Mouse (Mus musculus): ENCODE results near the gene Furin. TPM values are rescaled to one million over a fixed set of nuclear protein-coding genes. Genes with fewer than 3 reads are reported as not detected.

Gene Furin
- polyA plus RNA-seq, 1 experiment from 2014 or later: 12.7 TPM

DNA sequence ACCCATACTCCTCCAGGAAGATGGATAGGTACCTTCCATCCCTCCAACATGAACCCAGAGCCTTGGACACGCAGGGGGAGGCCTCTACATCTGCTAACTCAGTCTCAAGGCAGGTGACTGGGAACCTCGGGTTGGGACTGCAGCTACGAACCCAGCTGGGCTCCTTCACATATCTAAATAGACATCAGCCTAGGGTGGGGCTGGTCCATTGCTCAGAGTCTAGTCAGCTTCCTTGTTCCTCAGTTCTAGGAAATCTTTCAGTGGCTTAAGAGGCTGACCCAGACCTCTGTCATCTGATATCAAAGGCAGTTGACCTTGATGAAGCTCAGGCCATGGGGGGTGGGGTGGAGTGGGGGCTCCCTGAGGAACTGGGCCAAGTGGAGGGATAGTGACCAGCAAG is 14.0 kb upstream of the Furin start:
- Histone ChIP-seq H3K4me1 (replicated peaks; ENCODE audit: control insufficient read depth, insufficient read depth, low read length) (no peaks in the 10 kb centered on the region), H3K36me3 (ENCODE audit: control insufficient read depth, insufficient read depth, low read length) (no peaks in the 10 kb centered on the region), H3K4me3 (ENCODE audit: low read length) (no peak overlapping the region), H3K27ac (ENCODE audit: low read length) (no peak overlapping the region), H3K9ac (ENCODE audit: low read length) (no peak overlapping the region), H3K27me3 (ENCODE audit: control insufficient read depth, insufficient read depth, low read depth, low read length) (no peaks in the 10 kb centered on the region), H3K9me3 (ENCODE audit: control insufficient read depth, low read length) (no peaks in the 10 kb centered on the region), H3K4me2 (ENCODE audit: low read depth, low read length) (no peak overlapping the region)
- ATAC-seq (ENCODE audit: low read depth): no peak
- WGBS: 36% methylated on average over 3 of the region's 3 CpGs

DNA sequence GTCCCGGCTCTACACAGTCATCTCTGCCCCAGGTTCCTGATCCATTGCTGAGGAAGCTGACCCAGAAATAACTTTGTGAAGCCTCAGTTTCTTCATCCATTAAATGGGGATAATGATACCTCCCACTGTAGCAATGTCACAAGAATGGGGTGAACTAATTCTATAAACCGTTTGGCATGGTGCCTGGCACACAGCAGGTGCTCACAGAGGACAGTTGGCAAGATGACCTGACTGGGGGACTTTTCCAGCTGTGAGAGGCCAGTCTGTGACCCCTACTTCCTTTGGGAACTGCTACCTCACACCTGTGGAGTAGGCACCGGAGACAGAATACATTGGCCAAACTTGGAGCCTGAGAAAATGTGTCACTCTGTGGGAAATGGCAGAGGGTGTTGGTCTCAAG is 12.8 kb upstream of the Furin start:
- Histone ChIP-seq H3K4me2 (ENCODE audit: low read depth, low read length) (no peak overlapping the region), H3K36me3 (ENCODE audit: control insufficient read depth, insufficient read depth, low read length) (no peaks in the 10 kb centered on the region), H3K27me3 (ENCODE audit: control insufficient read depth, insufficient read depth, low read depth, low read length) (no peaks in the 10 kb centered on the region), H3K27ac (ENCODE audit: low read length) (no peak overlapping the region), H3K4me1 (replicated peaks; ENCODE audit: control insufficient read depth, insufficient read depth, low read length) (peaks cover 4% of the 10 kb centered on the region), H3K9ac (ENCODE audit: low read length) (no peak overlapping the region), H3K9me3 (ENCODE audit: control insufficient read depth, low read length) (no peaks in the 10 kb centered on the region), H3K4me3 (ENCODE audit: low read length) (no peak overlapping the region)
- WGBS: 82% methylated on average over 3 of the region's 3 CpGs
- ATAC-seq (ENCODE audit: low read depth): no peak

DNA sequence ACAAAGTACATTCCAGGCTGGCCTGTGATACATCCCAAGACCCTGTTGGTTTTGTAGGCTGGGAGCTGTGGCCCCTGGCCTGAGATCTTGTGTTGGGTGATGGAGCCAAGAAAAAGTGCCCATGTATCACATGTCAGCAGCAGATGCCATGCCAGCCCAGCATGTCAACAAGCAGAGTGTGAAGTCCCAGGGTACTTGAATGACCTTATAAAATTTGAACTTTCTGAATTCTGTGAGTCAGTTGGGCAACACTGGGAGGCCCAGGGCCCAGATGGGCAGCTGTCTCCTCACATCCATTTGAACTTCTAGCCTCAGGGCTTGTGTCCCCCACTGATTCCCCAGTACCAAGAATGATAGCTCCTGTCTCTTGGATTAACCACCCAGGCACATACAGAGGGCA is 12.4 kb upstream of the Furin start:
- H3K9ac ChIP-seq (ENCODE audit: low read length): no peak overlapping the region
- no peak overlapping the region for H3K4me2 ChIP-seq (ENCODE audit: low read depth, low read length)
- peaks cover 4% of the 10 kb centered on the region for H3K4me1 ChIP-seq (replicated peaks; ENCODE audit: control insufficient read depth, insufficient read depth, low read length)
- H3K27me3 ChIP-seq (ENCODE audit: control insufficient read depth, insufficient read depth, low read depth, low read length): no peaks in the 10 kb centered on the region
- no peak overlapping the region for H3K27ac ChIP-seq (ENCODE audit: low read length)
- no peaks in the 10 kb centered on the region for H3K36me3 ChIP-seq (ENCODE audit: control insufficient read depth, insufficient read depth, low read length)
- H3K4me3 ChIP-seq (ENCODE audit: low read length): no peak overlapping the region
- H3K9me3 ChIP-seq (ENCODE audit: control insufficient read depth, low read length): no peaks in the 10 kb centered on the region
- ATAC-seq (ENCODE audit: low read depth): no peak

DNA sequence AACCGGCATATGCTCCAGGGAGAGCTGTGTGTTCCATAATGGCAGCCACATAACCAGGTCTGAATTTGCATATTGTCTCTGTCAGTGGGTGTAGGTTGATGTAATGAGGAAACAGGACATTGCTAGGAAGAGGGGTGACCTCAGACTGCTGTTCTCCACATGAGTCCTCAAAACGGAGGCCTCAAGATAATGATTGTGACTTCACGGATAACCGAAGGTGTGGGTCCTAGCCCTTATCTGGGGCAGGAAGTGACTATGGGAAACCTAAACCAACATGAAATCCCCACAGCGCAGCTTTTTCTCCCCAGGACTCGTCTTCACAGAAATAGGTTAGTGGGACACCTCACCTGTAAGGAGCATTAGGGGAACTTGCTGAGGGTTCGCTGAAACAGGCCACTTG is 11.7 kb upstream of the Furin start:
- no peaks in the 10 kb centered on the region for H3K36me3 ChIP-seq (ENCODE audit: control insufficient read depth, insufficient read depth, low read length)

DNA sequence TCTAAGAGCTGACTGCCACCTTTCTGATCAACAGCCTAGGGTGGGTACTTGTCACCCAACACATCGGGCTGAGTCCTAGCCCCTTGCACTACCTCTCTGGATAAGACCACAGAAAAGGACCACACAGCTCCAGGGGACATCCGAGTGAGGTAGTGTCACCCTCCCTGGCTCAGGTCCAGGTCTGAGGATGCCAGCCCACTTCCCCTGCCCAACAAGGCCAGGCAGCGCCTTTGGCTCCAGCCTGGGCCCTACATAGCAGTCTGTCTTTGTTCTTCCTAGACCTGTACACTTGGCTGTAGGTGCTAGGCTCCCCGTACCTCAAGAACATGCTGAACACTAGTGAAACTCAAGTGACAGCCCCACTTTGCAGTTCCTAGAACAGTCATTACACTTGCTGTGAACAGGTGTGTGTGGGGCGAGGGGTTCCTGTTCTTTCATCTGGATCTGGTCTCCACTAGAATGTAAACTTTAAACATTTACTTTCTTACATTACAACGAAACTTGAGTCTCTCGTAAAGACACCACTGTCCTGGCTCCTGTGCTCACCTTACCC is 9.1 kb upstream of the Furin start:
- Histone ChIP-seq H3K4me2 (ENCODE audit: low read depth, low read length) (no peak overlapping the region), H3K9ac (ENCODE audit: low read length) (no peak overlapping the region), H3K4me1 (replicated peaks; ENCODE audit: control insufficient read depth, insufficient read depth, low read length) (peaks cover 4% of the 10 kb centered on the region), H3K36me3 (ENCODE audit: control insufficient read depth, insufficient read depth, low read length) (no peaks in the 10 kb centered on the region), H3K27ac (ENCODE audit: low read length) (no peak overlapping the region; the same call in 1 of the 2 replicates), H3K4me3 (ENCODE audit: low read length) (no peak overlapping the region), H3K9me3 (ENCODE audit: control insufficient read depth, low read length) (no peaks in the 10 kb centered on the region), H3K27me3 (ENCODE audit: control insufficient read depth, insufficient read depth, low read depth, low read length) (no peaks in the 10 kb centered on the region)
- 47% methylated on average over 7 of the region's 7 CpGs for WGBS
- no peak for ATAC-seq (ENCODE audit: low read depth)

More for the DNA sequence above, 11.7 kb upstream of the Furin start:
- Histone ChIP-seq H3K9ac (ENCODE audit: low read length) (no peak overlapping the region), H3K27me3 (ENCODE audit: control insufficient read depth, insufficient read depth, low read depth, low read length) (no peaks in the 10 kb centered on the region), H3K4me1 (replicated peaks; ENCODE audit: control insufficient read depth, insufficient read depth, low read length) (peaks cover 4% of the 10 kb centered on the region), H3K27ac (ENCODE audit: low read length) (no peak overlapping the region), H3K9me3 (ENCODE audit: control insufficient read depth, low read length) (no peaks in the 10 kb centered on the region), H3K4me3 (ENCODE audit: low read length) (no peak overlapping the region), H3K4me2 (ENCODE audit: low read depth, low read length) (no peak overlapping the region)
- WGBS: 56% methylated on average over 7 of the region's 7 CpGs
- ATAC-seq (ENCODE audit: low read depth): no peak

DNA sequence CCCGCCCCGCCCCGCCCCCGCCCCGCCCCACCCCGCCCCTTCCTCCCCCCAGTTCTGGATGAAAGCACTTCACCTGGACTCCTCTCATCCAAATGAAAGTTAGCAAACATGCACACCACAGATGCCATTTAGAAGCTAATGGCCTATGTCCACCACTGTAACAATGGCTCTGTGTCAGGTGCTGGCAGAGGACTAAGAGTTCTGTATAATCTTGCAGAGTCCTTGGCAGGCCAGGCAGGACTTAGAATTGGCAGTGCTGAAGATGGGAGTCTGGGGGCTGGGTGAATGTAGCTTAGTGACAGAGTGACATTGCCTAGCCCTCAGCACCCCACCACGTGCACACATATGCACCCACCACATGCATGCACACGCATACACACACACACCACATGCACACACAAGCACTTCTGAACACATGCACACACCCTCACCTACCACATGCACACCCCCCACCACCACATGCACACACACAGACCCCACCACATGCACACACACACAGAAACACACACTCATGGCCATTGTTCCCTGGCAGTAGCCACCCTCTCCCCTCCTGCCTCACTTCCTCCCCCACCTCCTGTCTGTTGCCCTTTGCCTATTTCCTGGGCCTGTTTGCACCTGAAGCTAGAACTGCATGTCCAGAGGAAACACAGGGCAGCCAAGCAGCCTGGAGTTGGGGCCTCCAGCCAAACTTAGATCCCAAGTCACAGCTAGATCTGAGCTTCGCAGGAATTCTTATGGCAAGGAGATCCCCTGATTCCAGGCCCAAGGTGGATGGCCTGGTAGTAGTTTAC is 8.5 kb upstream of the Furin start:
- Histone ChIP-seq H3K27ac (ENCODE audit: low read length) (no peak overlapping the region), H3K9ac (ENCODE audit: low read length) (no peak overlapping the region), H3K4me3 (ENCODE audit: low read length) (no peak overlapping the region), H3K27me3 (ENCODE audit: control insufficient read depth, insufficient read depth, low read depth, low read length) (no peaks in the 10 kb centered on the region), H3K4me2 (ENCODE audit: low read depth, low read length) (no peak overlapping the region), H3K4me1 (replicated peaks; ENCODE audit: control insufficient read depth, insufficient read depth, low read length) (peaks cover 4% of the 10 kb centered on the region), H3K36me3 (ENCODE audit: control insufficient read depth, insufficient read depth, low read length) (no peaks in the 10 kb centered on the region), H3K9me3 (ENCODE audit: control insufficient read depth, low read length) (no peaks in the 10 kb centered on the region)
- WGBS: 59% methylated on average over 7 of the region's 9 CpGs
- ATAC-seq (ENCODE audit: low read depth): 0 out of 2 replicates have a peak, but pooled peaks have one; percentile 27

DNA sequence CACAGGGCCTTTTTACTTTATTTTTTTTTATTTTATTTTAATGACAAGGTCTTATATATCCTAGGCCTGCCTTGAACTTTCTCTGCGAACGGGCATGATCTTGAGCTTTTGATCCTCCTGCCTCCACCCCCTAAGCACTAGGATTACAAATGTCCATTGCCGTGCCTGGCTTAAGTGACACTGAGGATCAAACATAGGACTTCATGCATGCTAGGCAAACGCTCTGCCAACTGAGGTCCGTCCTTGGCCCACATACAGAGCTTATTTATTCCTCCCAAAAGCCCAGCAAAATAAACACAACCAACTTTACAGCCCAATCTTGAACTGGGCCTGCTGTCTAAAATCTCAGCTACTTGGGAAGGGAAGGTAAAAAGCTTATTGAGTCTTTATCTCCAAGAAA is 7.5 kb upstream of the Furin start:
- Histone ChIP-seq H3K4me2 (ENCODE audit: low read depth, low read length) (no peak overlapping the region), H3K27ac (ENCODE audit: low read length) (no peak overlapping the region), H3K4me3 (ENCODE audit: low read length) (no peak overlapping the region), H3K9me3 (ENCODE audit: control insufficient read depth, low read length) (no peaks in the 10 kb centered on the region), H3K27me3 (ENCODE audit: control insufficient read depth, insufficient read depth, low read depth, low read length) (no peaks in the 10 kb centered on the region), H3K9ac (ENCODE audit: low read length) (no peak overlapping the region), H3K4me1 (replicated peaks; ENCODE audit: control insufficient read depth, insufficient read depth, low read length) (peaks cover 4% of the 10 kb centered on the region), H3K36me3 (ENCODE audit: control insufficient read depth, insufficient read depth, low read length) (no peaks in the 10 kb centered on the region)
- no peak for ATAC-seq (ENCODE audit: low read depth)
- WGBS: 65% methylated on average over 5 of the region's 5 CpGs

DNA sequence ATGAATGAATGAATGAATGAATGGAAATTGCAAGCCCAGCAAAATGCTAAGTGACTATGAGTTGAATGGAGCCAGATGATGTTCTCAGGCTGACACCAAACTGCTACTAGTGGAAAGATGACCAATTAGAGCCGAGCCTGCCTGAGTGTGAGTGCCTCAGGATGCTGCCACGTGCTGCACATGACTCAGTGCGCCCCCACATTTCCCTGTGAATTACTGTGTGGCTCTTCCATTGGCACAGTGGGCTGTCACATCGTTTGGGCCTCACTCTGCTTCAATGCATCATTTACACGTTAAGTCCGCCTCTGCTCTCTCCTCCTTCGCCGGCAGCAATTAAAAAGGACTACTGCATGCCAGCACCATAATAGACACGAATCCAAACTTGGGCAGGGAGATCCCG is 7.0 kb upstream of the Furin start:
- H3K9me3 ChIP-seq (ENCODE audit: control insufficient read depth, low read length): no peaks in the 10 kb centered on the region
- no peaks in the 10 kb centered on the region for H3K27me3 ChIP-seq (ENCODE audit: control insufficient read depth, insufficient read depth, low read depth, low read length)
- no peak overlapping the region for H3K27ac ChIP-seq (ENCODE audit: low read length)
- 70% methylated on average over 10 of the region's 10 CpGs for WGBS
- peaks cover 4% of the 10 kb centered on the region for H3K4me1 ChIP-seq (replicated peaks; ENCODE audit: control insufficient read depth, insufficient read depth, low read length)
- no peak overlapping the region for H3K4me3 ChIP-seq (ENCODE audit: low read length)
- no peak for ATAC-seq (ENCODE audit: low read depth)
- H3K36me3 ChIP-seq (ENCODE audit: control insufficient read depth, insufficient read depth, low read length): no peaks in the 10 kb centered on the region
- no peak overlapping the region for H3K4me2 ChIP-seq (ENCODE audit: low read depth, low read length)
- H3K9ac ChIP-seq (ENCODE audit: low read length): no peak overlapping the region

DNA sequence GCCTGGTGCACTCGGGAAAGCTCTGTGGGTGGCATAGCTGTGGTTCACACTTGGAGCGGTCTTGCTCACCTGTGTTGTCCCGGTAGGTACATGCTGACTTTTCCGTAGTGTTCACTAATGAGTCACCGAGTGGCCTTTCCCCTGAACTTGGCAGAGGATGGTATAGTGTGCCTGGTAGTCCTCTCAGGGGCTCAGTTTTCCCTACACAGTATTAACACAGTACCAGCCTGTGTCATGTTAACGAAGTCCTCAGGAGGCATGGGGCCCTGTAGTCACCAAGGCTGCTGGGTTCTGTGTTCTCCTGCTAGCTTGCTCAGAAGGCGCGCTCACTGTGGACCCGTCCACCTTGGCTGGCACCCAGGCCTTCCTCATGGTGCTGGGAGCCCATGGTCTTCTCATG is 5.1 kb upstream of the Furin start:
- Histone ChIP-seq H3K4me2 (ENCODE audit: low read depth, low read length) (no peak overlapping the region), H3K27me3 (ENCODE audit: control insufficient read depth, insufficient read depth, low read depth, low read length) (no peaks in the 10 kb centered on the region), H3K4me3 (ENCODE audit: low read length) (no peak overlapping the region), H3K27ac (ENCODE audit: low read length) (no peak overlapping the region), H3K9me3 (ENCODE audit: control insufficient read depth, low read length) (no peaks in the 10 kb centered on the region), H3K9ac (ENCODE audit: low read length) (no peak overlapping the region), H3K4me1 (replicated peaks; ENCODE audit: control insufficient read depth, insufficient read depth, low read length) (peaks cover 4% of the 10 kb centered on the region), H3K36me3 (ENCODE audit: control insufficient read depth, insufficient read depth, low read length) (no peaks in the 10 kb centered on the region)
- ATAC-seq (ENCODE audit: low read depth): no peak
- WGBS: 75% methylated on average over 9 of the region's 9 CpGs
